In genomic region chr10:7124993-7125392, GRCm38 (mm10) we compare ENCODE assay signal across 9 mouse cellular contexts.
DNase-seq lines count a peak whose midpoint lies in the region; ATAC-seq and TF ChIP-seq lines count a peak whose summit lies in the region.
"Had no signal": no experiment of that assay in that cellular context is flagged by ENCODE, and none has a peak within 500 bp of the region (broad histone marks: within the 10 kb centered on the region; RNA-seq: fewer than 3 reads in every experiment).

No protein-coding gene starts in this region.

- ATAC-seq in hindbrain, postnatal 0 days = peak; percentile 62; the same call in 1 of the 2 replicates
- ATAC-seq in hindbrain, embryonic 12.5 days (ENCODE audit: low FRiP score) = no peak
- no peak for ATAC-seq in midbrain, postnatal 0 days (ENCODE audit: low FRiP score)

- 64% methylated on average over 7 of the region's 7 CpGs for WGBS in hindbrain, postnatal 0 days
- WGBS in hindbrain, embryonic 12.5 days = 75% methylated on average over 7 of the region's 7 CpGs
- WGBS in midbrain, postnatal 0 days = 71% methylated on average over 7 of the region's 7 CpGs
- WGBS in heart, embryonic 10.5 days = 71% methylated on average over 7 of the region's 7 CpGs

- TF ChIP-seq CTCF in hindbrain, postnatal 0 days (IDR thresholded peaks at IDR 0.05; ENCODE audit: low read depth) = peak; percentile 48
- TF ChIP-seq CTCF in midbrain, postnatal 0 days (IDR thresholded peaks at IDR 0.05) = peak; percentile 58

- no peak overlapping the region for H3K27ac ChIP-seq in hindbrain, postnatal 0 days
- H3K27ac ChIP-seq in hindbrain, embryonic 12.5 days = no peak overlapping the region
- H3K27ac ChIP-seq in midbrain, postnatal 0 days (ENCODE audit: low read depth, low read length) = no peak overlapping the region
- H3K27ac ChIP-seq in heart, embryonic 10.5 days = no peak overlapping the region
- H3K27ac ChIP-seq: hindbrain, embryonic 13.5 days; limb, embryonic 12.5 days had no signal

- peak; percentile 65 for DNase-seq in hindbrain, postnatal 0 days (ENCODE audit: low spot score)
- peak; percentile 91 for DNase-seq in R1 (ENCODE audit: low read depth, low spot score)
- peak; percentile 33 to 36 for DNase-seq in frontal cortex, postnatal 14 days (ENCODE audit: low spot score in 2 of 2)
- peak; percentile 63 for DNase-seq in midbrain, postnatal 0 days (ENCODE audit: low spot score)
- DNase-seq in heart, embryonic 10.5 days (ENCODE audit: low spot score) = no peak
- DNase-seq in thymus, postnatal 25 days = no peak

- no peaks in the 10 kb centered on the region for H3K36me3 ChIP-seq in hindbrain, postnatal 0 days (ENCODE audit: insufficient read depth, low read length)
- H3K36me3 ChIP-seq in hindbrain, embryonic 12.5 days = no peaks in the 10 kb centered on the region
- no peaks in the 10 kb centered on the region for H3K36me3 ChIP-seq in midbrain, postnatal 0 days (ENCODE audit: insufficient read depth, low read length)
- H3K36me3 ChIP-seq in heart, embryonic 10.5 days = peaks cover 45% of the 10 kb centered on the region

- H3K4me2 ChIP-seq in hindbrain, postnatal 0 days (ENCODE audit: low read depth, low read length) = no peak overlapping the region
- H3K4me2 ChIP-seq in hindbrain, embryonic 12.5 days (replicated peaks) = no peak overlapping the region
- no peak overlapping the region for H3K4me2 ChIP-seq in midbrain, postnatal 0 days (ENCODE audit: low read depth, low read length, poor library complexity, severe bottlenecking)
- H3K4me2 ChIP-seq: hindbrain, embryonic 13.5 days; limb, embryonic 12.5 days had no signal

- H3K4me3 ChIP-seq in hindbrain, postnatal 0 days (ENCODE audit: low read length) = no peak overlapping the region
- H3K4me3 ChIP-seq in hindbrain, embryonic 12.5 days = no peak overlapping the region
- no peak overlapping the region for H3K4me3 ChIP-seq in midbrain, postnatal 0 days (ENCODE audit: low read depth, low read length)
- no peak overlapping the region for H3K4me3 ChIP-seq in heart, embryonic 10.5 days
- H3K4me3 ChIP-seq: hindbrain, embryonic 13.5 days; limb, embryonic 12.5 days had no signal

- H3K4me1 ChIP-seq in hindbrain, postnatal 0 days (ENCODE audit: insufficient read depth, low read length) = no peaks in the 10 kb centered on the region
- H3K4me1 ChIP-seq in hindbrain, embryonic 12.5 days = no peaks in the 10 kb centered on the region
- no peaks in the 10 kb centered on the region for H3K4me1 ChIP-seq in midbrain, postnatal 0 days (ENCODE audit: insufficient read depth, low read length)
- no peaks in the 10 kb centered on the region for H3K4me1 ChIP-seq in heart, embryonic 10.5 days
- H3K4me1 ChIP-seq: hindbrain, embryonic 13.5 days; limb, embryonic 12.5 days had no signal

- H3K27me3 ChIP-seq in hindbrain, postnatal 0 days (ENCODE audit: insufficient read depth, low read length) = no peaks in the 10 kb centered on the region
- no peaks in the 10 kb centered on the region for H3K27me3 ChIP-seq in hindbrain, embryonic 12.5 days
- no peaks in the 10 kb centered on the region for H3K27me3 ChIP-seq in midbrain, postnatal 0 days (ENCODE audit: insufficient read depth, low read length)
- no peaks in the 10 kb centered on the region for H3K27me3 ChIP-seq in heart, embryonic 10.5 days (ENCODE audit: insufficient read depth, poor library complexity, severe bottlenecking)
- H3K27me3 ChIP-seq: hindbrain, embryonic 13.5 days; limb, embryonic 12.5 days had no signal

- no peak overlapping the region for H3K9ac ChIP-seq in hindbrain, postnatal 0 days (replicated peaks; ENCODE audit: low read length)
- H3K9ac ChIP-seq in hindbrain, embryonic 12.5 days = no peak overlapping the region
- H3K9ac ChIP-seq in midbrain, postnatal 0 days (replicated peaks; ENCODE audit: low read length, poor library complexity, severe bottlenecking) = no peak overlapping the region
- H3K9ac ChIP-seq: hindbrain, embryonic 13.5 days; limb, embryonic 12.5 days had no signal

- no peaks in the 10 kb centered on the region for H3K9me3 ChIP-seq in hindbrain, postnatal 0 days (ENCODE audit: low read length)
- H3K9me3 ChIP-seq in hindbrain, embryonic 12.5 days (replicated peaks) = no peaks in the 10 kb centered on the region
- H3K9me3 ChIP-seq in midbrain, postnatal 0 days (ENCODE audit: low read length) = no peaks in the 10 kb centered on the region
- no peaks in the 10 kb centered on the region for H3K9me3 ChIP-seq in heart, embryonic 10.5 days
- H3K9me3 ChIP-seq: hindbrain, embryonic 13.5 days; limb, embryonic 12.5 days had no signal

Comparison
In these comparisons a context has a peak if more than half of its experiments do, and no peak if none do; other contexts are left out.
1. DNase-seq: peak in hindbrain, postnatal 0 days (single experiment), R1 (single experiment), frontal cortex, postnatal 14 days (2 of 2) and midbrain, postnatal 0 days (single experiment); none in heart, embryonic 10.5 days (single experiment) and thymus, postnatal 25 days (single experiment).